Mouse (Mus musculus) left cerebral cortex, adult 18-20 months (tissue): ENCODE measurements at regions not wholly inside any gene's neighbourhood (a gene's known extent, or its start where the extent isn't known, plus 50 kb on each side); places are given as distances from the start of the nearest gene placed in this dataset.

ENCODE experiments used
- DNase-seq, 2 experiments: peaks; one replicate each; pipeline ENCODE4 v3.0.0; 2021 to 2022; ENCODE audit warnings: low spot score in 2 of 2, mixed read lengths in 1 of 2

DNA sequence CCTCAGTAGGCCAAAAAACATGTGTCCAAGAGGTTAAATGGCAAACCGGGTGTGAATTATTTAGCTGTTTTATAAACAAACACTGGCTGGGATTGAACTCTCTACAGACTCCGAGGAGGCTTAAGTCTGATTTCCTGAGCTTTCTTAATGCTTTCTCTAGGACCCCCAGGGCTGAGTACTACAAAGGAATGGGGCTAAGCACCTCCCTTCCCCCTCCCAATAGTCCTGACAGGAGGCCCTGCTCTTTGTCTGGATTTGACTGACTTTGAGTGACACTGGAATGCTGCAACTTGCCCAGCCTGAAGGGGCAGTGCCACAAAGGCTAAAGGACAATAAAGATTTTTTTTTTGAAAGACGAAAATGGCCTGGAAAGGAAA lies 647.1 kb downstream of the Adgrl2 start:
- DNase-seq = no peak

DNA sequence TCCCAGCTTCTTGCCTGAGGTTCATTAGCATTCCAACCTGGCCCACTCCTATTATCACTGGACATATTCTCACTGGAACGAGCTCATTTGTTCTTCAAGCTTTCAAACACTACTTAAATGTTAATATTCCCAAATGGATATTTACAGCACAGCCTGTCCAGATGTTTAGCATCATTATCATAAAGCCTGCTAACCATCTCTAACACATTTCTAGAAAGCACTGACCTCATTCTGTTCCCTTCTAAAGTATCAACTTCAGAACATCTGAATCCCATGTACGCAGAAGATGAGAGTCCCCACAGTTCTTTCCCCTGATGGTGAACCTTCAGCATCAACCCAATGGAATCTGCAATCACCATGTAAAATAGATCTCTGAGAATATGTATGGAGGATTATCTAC lies 651.1 kb downstream of the Adgrl2 start:
- no peak for DNase-seq

- no peak for DNase-seq
These were observed 653.7 kb downstream of the Adgrl2 start for GRCm38 (mm10) chr3:148336640-148337039.

GRCm38 (mm10) chr3:148336091-148336511 lies 654.3 kb downstream of the Adgrl2 start:
- DNase-seq = no peak

DNA sequence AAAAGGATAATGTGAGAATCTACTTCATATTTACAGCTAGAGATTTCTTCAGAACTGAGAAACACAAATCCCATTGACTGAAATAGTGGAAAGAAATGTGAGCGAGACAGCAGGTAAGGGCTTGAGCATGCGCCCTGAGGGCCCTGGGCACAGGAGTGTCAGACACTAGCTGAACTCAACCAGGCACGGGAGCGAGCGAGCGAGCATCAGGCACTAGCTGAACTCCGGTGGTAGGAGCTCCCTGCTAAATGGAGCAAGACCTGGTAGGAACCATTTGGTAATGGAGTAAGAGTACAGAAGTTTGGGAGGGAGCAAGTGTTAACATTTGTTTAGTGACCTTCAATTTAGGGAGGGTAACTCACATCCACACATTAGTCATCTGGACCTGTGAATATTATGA lies 654.7 kb downstream of the Adgrl2 start:
- DNase-seq = no peak

DNA sequence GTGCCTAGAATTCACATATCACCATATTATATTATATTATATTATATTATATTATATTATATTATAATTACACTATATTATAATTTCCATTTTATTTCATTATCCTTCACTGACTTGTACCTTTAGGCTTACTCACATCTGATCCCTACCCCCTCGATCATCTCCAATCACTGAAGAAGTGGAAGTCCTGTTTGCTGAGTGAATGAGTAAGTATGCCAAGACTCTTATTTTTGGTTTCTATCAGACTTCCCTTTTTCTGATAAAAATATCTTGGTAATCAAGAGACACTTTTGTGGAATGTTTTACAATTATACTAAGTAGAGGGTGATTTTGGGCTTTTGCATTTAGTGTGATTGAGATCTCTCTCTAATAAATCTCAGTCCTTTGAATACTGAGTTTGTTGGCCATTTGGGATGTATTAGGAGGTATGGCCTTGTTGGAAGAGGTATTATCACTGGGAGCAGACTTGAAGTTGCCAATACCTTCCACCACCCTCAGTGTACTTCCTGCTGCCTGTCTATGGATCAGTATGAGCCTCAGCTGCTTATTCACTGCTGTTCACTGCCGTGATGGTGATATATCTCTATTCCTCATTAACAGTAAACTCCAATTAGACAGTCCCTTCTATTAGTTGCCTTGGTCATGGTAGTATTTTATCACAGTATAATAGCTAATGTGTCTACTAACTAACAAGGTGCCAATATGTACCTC lies 665.3 kb downstream of the Adgrl2 start:
- DNase-seq = no peak

DNA sequence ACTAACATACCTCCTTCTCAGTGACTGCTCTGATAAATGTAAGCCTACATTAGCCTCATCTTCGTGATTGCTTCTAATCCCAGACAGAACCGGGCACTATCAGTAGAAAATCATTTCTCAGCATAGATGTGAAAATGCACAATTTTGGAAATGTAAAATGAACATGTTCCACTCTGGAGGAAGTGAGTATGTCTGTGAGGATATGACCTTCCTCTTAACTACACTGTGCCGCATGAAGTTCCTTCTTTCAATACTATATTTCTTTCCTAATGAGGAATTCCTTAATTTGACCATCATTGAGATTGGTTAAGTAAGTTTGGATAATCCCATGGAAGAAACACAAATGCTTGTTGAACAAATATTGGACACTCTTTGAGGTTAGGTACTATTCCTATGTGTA lies 668.5 kb downstream of the Adgrl2 start:
- DNase-seq = no peak

GRCm38 (mm10) chr3:148316198-148316597 lies 674.2 kb downstream of the Adgrl2 start:
- no peak for DNase-seq

- DNase-seq = no peak
These were observed 675.1 kb downstream of the Adgrl2 start for GRCm38 (mm10) chr3:148315286-148315685.

DNA sequence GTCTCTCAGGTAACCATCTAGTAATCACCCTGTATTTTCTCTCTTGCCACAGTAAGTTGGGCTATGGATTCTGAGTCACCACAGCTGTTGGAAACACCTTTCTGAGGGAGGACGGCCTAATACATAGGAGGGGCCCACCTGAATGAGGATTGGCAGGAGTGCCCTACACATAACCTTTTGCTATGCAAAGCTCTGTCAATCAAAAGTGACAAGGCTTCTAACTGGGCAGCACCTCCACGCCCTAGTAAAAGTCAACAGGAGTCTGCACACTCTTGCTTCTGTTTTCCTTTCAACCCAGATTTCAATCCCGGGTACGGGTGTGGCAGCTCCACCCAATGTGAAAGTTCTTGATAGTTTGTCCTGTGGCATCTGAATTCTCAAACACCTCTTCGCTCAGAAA lies 694.8 kb downstream of the Adgrl2 start:
- DNase-seq = no peak

- DNase-seq = no peak
These were observed 711.4 kb downstream of the Adgrl2 start for GRCm38 (mm10) chr3:148278978-148279377.

GRCm38 (mm10) chr3:148272159-148272848 lies 718.1 kb downstream of the Adgrl2 start:
- no peak for DNase-seq

DNA sequence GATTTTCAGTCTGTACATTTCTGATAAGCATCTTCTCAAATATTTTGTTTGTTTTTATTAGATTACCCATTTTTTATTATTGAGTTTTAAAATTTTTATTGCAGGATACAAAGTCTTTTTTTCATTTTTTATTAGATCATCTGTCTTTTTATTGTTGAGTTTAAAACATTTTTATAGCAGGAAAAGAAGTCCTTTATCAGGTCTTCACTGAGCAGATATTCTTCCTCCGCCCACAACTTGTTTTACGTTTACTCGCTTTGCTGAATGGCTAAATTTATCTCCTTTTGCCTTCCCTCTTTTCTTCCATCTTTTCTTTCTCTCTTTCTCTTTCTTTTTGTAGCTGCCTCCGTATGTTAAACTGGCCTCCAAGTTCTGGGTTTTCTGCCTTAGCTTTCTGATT lies 721.5 kb downstream of the Adgrl2 start:
- DNase-seq = no peak

DNA sequence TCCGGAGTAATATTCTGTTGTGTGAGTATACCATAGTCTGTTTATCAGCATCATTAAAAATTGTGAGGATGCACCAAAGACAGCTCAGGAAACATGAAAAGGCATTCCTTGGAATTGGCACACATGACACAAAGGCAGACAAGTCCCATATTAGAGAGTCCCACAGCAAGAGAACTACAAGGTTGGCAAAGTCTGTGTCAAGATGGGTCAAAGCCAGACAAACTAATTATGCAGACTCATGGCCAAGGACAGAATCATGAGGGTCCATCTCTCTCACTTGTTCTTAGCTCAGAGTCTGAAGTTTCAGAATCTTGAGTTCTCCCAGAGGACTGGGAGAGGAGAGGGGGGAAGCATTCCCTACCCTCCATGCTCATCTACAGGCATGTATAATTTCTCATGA lies 731.1 kb downstream of the Adgrl2 start:
- DNase-seq = no peak

DNA sequence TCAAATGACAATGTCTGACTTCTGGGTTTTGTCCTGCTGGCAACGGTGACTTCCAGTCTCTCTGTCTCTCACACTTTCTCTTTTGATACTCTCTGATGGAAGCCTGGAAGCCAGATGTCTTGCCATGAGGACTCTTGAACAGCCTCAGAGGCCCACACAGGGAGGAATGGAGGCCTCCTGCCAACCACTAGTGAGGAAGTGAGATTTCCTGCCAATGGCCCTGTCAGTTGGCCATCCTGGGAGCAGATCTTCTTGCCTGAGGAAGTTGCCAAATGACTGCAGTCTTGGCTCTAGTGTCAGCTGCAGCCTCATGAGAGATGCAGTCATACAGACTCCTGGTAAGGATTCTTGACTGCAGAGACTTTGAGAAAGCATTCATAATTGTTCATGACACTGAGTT lies 741.7 kb downstream of the Adgrl2 start:
- no peak for DNase-seq

GRCm38 (mm10) chr3:148246786-148247185 lies 743.6 kb downstream of the Adgrl2 start:
- DNase-seq = no peak

- no peak for DNase-seq
These were observed 752.3 kb downstream of the Adgrl2 start for GRCm38 (mm10) chr3:148238093-148238492.

- no peak for DNase-seq
These were observed 752.8 kb downstream of the Adgrl2 start for GRCm38 (mm10) chr3:148237555-148237954.

DNA sequence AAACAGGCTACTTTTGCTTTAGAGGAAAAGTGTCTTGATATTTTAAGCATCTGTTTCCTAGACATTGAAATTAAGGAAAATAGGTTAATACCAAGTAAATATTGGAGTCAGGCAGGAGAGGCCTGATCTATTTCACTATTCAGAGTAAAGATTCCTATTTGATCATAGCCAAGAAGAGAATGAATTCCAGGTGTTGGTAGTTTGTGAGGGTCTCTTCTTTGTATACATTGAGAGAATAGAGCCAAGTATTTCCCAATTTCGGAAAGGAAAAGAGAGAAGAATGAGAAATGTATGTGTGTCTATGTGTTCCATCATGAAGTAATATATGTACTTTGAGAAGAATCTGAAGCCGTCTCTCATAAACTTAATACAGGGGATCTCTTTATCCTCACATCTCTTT lies 756.7 kb downstream of the Adgrl2 start:
- DNase-seq = no peak

DNA sequence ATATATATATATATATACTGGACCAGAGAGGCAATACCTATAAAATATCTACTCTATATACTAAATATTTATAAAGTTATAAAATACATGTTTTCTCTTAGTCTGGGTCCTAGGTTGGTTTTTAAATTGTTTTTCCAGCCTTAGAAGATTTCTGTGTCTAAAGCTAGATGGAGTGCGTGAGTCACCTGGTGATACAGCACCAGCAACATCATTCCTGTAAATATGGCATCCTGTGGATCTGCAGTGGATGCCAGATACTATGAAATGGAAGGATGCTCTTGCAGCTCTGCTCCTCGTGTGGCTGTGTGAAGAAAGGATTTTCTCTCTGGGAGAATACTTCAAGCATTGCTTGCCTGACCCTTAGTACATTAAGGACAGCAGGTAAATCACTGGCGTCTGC lies 761.2 kb downstream of the Adgrl2 start:
- DNase-seq = no peak

GRCm38 (mm10) chr3:148228002-148228707 lies 762.2 kb downstream of the Adgrl2 start:
- DNase-seq = no peak

DNA sequence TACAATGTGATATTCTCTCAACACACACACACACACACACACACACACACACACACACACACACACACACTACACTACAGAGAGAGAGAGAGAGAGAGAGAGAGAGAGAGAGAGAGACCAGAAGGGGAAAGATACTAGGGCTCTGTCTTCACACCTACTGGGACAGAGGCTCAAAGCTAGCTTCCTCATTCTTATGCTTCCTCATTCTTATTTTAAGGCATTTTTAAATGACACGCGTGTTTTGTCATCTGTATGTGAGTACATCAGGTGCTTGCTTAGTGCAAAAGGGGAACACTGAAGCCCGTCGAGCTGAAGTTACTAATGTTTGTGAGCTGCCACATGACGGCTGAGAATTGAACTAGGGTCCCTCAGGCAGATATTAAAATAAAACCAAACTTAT lies 769.5 kb downstream of the Adgrl2 start:
- DNase-seq = no peak
